Mouse (Mus musculus) kidney, adult 2 months (tissue): ENCODE results near the gene Tpo. TPM values are rescaled to one million over a fixed set of nuclear protein-coding genes. Genes with fewer than 3 reads are reported as not detected.

Experiments
- DNase-seq: peaks from one replicate; pipeline ENCODE4 v3.0.0; 2021
- H3K27ac ChIP-seq: fragments of 200-500 bp; 2 replicates; pipeline ENCODE4 v1.5.1; 2012; ENCODE audit warnings: low read depth, low read length, control low read depth, inconsistent platforms; ENCODE audit not compliant: insufficient read depth
- H3K27me3 ChIP-seq: fragments of 200-500 bp; replicated peaks from 2 replicates; pipeline ENCODE4 v1.6.1; 2012; ENCODE audit warnings: mild to moderate bottlenecking, moderate library complexity, low read length, inconsistent platforms; ENCODE audit not compliant: control insufficient read depth, insufficient read depth
- H3K36me3 ChIP-seq: fragments of 200-500 bp; 2 replicates; pipeline ENCODE4 v1.6.1; 2012; ENCODE audit warnings: mild to moderate bottlenecking, moderate library complexity, low read length, inconsistent platforms; ENCODE audit not compliant: control insufficient read depth, insufficient read depth
- H3K4me1 ChIP-seq: fragments of 200-500 bp; 2 replicates; pipeline ENCODE4 v1.6.1; 2011; ENCODE audit warnings: low read length; ENCODE audit not compliant: control insufficient read depth, insufficient read depth
- H3K4me3 ChIP-seq: fragments of 200-500 bp; 2 replicates; pipeline ENCODE4 v1.5.1; 2011; ENCODE audit warnings: mild to moderate bottlenecking, low read depth, low read length, control low read depth; ENCODE audit not compliant: insufficient read depth
- CTCF ChIP-seq: fragments of 200-500 bp; conservative IDR thresholded peaks from 2 replicates; pipeline ENCODE4 v1.5.1; 2011; ENCODE audit warnings: low read depth, mild to moderate bottlenecking, control low read depth, low read length, moderate library complexity, mixed read lengths; ENCODE audit not compliant: insufficient read depth, insufficient read length
- POLR2A ChIP-seq: fragments of 200-500 bp; IDR thresholded peaks from one replicate; pipeline ENCODE4 v1.6.1; 2011; ENCODE audit warnings: low read depth, low read length, control low read depth
- WGBS: fragments of 180-500 bp; shearing (Covaris S2); methylation state at CpG from one replicate; pipeline ENCODE4 v1.1.7; 2018; 5-methylcytosine and 5-hydroxymethylcytosine counted together
- polyA plus RNA-seq: library from polyadenylated mRNA; depleted of rRNA; stranded (reverse); fragments of >200 nt; gene quantifications from 2 replicates; pipeline ENCODE4 v1.2.3, GENCODE M21; 2012

Tpo gene
- polyA plus RNA-seq, 1 experiment: not detected

DNA sequence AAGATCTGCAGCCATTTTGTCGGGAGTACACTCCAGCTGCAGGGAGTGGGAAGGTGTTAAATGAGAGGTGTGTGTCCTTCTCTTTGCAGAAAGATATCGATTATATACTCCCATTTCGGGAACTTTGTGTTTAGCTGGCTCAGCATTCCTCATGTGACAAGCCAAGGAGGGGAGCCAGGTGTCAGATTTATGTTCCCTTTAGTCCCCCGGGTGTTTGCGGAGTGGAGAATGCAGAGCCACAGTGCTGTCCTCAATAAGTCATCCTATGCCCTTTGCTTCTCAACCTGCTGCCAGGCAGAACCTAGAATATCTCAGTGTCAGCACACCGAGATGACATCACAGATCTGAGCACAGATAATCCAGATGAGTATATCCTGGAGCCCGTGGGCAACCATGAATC, 10.1 kb downstream of the Tpo start:
- H3K27ac ChIP-seq: no peak overlapping the region
- no peaks in the 10 kb centered on the region for H3K4me1 ChIP-seq
- no peaks in the 10 kb centered on the region for H3K36me3 ChIP-seq
- no peaks in the 10 kb centered on the region for H3K27me3 ChIP-seq
- DNase-seq: no peak
- TF ChIP-seq POLR2A (no peak), CTCF (no peak)
- H3K4me3 ChIP-seq: no peak overlapping the region
- WGBS: 32% methylated on average over 7 of the region's 7 CpGs

GRCm38 (mm10) chr12:30112271-30112670, 20.2 kb downstream of the Tpo start:
- Histone ChIP-seq H3K27me3 (no peaks in the 10 kb centered on the region), H3K27ac (no peak overlapping the region), H3K4me1 (no peaks in the 10 kb centered on the region), H3K36me3 (no peaks in the 10 kb centered on the region), H3K4me3 (no peak overlapping the region)
- DNase-seq: no peak
- 94% methylated on average over 2 of the region's 2 CpGs for WGBS
- no peak for TF ChIP-seq POLR2A
- TF ChIP-seq CTCF: no peak

DNA sequence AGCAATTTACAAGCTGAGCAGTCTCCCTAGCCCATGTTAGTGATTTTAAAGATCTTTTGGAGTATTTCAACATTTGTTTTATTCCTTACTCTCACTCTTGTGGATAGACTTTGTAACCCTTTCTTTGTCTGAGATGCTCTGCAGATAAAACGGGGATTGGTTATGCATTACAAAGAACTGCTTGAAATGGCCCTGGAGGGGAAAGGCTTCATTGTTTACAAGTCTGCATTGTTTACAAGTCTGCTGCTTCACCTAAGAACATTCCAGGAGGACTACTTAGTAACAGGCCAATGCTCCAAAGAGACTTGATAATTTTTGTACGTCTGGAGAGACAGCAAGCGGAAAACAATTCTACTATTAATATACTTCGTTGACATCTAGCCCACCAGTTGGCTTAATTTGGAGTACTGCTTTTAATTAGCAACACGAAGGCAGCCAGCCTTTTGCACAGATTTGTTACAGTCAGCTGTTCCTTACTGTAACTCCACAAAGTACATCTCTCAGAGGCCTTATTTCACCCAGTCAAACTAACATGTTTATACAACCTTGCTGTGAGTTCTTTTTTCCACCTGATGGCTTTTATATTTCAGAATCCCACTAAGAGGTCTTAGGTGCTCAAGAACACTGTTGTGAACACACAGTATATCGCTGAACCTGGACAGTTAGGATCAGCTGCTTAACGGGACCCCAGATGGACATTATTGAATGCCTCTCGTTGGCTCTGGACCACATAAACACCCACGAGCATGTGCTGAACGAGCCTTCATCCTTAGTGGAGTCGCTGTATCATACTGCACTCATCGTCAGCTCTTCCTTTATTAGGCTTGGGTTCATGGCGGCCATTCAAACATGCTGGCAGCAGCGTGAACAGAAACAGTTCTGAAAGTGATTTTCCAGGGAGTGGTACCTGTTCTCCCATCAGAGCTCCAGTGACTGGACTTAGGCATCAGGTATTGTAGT, 22.5 kb downstream of the Tpo start:
- TF ChIP-seq POLR2A (no peak), CTCF (no peak)
- Histone ChIP-seq H3K4me1 (no peaks in the 10 kb centered on the region), H3K27me3 (no peaks in the 10 kb centered on the region), H3K36me3 (no peaks in the 10 kb centered on the region), H3K4me3 (no peak overlapping the region), H3K27ac (no peak overlapping the region)
- WGBS: 79% methylated on average over 14 of the region's 14 CpGs
- DNase-seq: no peak

DNA sequence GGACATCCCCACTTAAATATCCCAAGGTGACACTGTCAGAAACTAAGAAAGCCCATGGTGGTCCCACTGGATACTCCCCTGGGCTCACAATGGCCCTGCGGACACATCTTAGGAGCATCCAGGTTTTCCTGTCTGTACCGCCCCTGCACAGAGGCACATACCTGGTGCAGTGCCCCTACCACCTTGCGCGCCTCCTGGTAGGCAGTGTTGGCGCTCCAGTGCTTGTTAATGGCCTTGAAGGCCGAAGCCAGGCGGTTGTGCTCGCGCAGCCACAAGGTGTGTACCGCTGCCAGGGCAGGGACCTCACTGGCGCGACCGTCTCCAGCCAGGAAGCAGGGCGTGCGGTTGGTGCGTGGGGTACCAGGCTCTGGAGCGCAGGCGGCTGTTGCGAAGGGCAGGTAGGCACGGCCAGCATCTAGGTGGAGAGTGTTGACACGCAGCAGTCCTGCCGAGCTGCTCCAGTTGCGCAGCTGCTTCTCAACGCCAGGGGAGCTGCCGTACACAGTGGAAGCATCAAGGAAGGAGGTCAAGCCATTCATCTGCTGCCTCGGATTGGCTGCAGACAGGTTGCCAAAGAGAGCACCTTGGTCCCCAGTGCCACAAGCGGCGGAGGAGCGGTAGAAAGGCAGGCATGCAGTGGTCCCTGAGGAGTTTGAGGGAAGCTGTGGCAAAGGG, 29.4 kb downstream of the Tpo start:
- no peak overlapping the region for H3K4me3 ChIP-seq
- DNase-seq: no peak
- WGBS: 45% methylated on average over 29 of the region's 29 CpGs
- H3K27me3 ChIP-seq: no peaks in the 10 kb centered on the region
- no peaks in the 10 kb centered on the region for H3K36me3 ChIP-seq
- H3K4me1 ChIP-seq: no peaks in the 10 kb centered on the region
- H3K27ac ChIP-seq: no peak overlapping the region
- TF ChIP-seq POLR2A (no peak), CTCF (no peak)

DNA sequence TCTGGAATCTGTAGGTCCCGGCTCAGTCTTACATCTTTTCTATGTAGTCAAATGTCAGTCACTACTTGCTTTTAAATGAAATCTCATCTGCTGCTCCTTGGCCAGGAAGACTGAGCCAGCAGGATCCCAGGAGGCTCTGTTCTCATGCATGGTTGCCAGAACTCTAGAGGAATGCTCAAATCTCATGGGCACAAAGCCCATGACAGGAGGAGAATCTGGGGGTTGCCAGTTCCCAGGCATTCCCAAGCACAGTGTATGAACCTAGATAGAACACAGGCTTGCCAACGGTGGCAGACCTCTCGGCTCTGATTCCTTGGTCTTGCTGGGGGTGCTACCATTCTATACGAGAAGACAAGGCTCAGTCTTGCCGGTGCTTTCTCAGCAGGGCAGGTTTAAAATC, 40.3 kb downstream of the Tpo start:
- H3K36me3 ChIP-seq: no peaks in the 10 kb centered on the region
- no peak for DNase-seq
- TF ChIP-seq CTCF: no peak
- no peak for TF ChIP-seq POLR2A
- H3K4me3 ChIP-seq: no peak overlapping the region
- no peak overlapping the region for H3K27ac ChIP-seq
- 91% methylated on average over 5 of the region's 5 CpGs for WGBS
- H3K4me1 ChIP-seq: no peaks in the 10 kb centered on the region
- no peaks in the 10 kb centered on the region for H3K27me3 ChIP-seq

DNA sequence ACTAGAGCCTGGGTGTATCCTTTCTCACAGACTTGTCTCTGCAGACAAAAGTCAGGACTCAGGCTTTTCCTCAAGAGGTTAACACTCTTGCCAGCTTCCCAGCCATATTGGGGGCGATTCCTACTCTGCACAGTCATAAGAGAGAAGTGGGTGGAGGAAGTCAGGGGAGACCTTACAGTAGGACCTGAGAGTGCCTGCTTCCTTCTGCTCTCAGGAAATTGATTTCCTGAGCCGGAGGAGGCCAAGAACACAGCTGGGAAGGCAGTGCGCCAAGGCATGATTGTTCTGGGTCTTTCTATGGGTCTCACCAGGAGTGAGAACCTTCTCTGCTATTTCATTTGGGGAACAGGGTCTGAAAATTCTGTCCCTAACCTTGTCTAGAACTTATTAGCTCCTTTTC, 48.5 kb downstream of the Tpo start:
- 57% methylated on average over 3 of the region's 3 CpGs for WGBS
- TF ChIP-seq POLR2A (no peak), CTCF (no peak)

DNA sequence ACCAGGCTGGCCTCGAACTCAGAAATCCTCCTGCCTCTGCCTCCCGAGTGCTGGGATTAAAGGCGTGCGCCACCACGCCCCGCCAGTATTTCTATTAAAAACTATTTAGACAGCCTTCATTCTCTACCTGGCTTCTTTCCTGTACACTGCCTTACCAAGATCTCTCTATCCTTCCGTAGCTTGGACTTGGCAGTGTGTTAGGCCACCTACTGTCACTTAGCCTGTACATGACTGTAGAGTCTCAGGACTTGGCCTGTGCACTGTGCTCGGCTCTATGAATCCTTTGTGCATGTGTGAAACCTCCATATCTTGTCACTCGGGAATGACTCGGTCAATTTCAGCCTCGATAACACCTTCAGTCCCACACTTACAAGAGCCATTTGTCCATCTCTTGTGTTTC, 55.4 kb downstream of the Tpo start:
- no peaks in the 10 kb centered on the region for H3K36me3 ChIP-seq
- H3K4me3 ChIP-seq: no peak overlapping the region
- no peak overlapping the region for H3K27ac ChIP-seq
- no peaks in the 10 kb centered on the region for H3K27me3 ChIP-seq
- TF ChIP-seq POLR2A: no peak
- TF ChIP-seq CTCF: no peak
- DNase-seq: no peak
- WGBS: 95% methylated on average over 11 of the region's 11 CpGs
- H3K4me1 ChIP-seq: no peaks in the 10 kb centered on the region

More for the DNA sequence above, 48.5 kb downstream of the Tpo start:
- Histone ChIP-seq H3K27me3 (no peaks in the 10 kb centered on the region), H3K27ac (no peak overlapping the region), H3K4me1 (no peaks in the 10 kb centered on the region), H3K36me3 (no peaks in the 10 kb centered on the region), H3K4me3 (no peak overlapping the region)
- DNase-seq: no peak
